Mouse (Mus musculus) bone marrow macrophage, adult 2 months (primary cell): Measurements from ENCODE around the gene Mfsd5.

Experiments used
- CTCF ChIP-seq: IDR thresholded peaks from 2 replicates; pipeline ENCODE4 v1.5.1; 2012; ENCODE audit warnings: low read depth, mild to moderate bottlenecking, low read length, moderate library complexity
- POLR2A ChIP-seq: IDR thresholded peaks from 2 replicates; pipeline ENCODE4 v1.6.1; 2012; ENCODE audit warnings: mild to moderate bottlenecking, low read depth, low read length, borderline replicate concordance

DNA sequence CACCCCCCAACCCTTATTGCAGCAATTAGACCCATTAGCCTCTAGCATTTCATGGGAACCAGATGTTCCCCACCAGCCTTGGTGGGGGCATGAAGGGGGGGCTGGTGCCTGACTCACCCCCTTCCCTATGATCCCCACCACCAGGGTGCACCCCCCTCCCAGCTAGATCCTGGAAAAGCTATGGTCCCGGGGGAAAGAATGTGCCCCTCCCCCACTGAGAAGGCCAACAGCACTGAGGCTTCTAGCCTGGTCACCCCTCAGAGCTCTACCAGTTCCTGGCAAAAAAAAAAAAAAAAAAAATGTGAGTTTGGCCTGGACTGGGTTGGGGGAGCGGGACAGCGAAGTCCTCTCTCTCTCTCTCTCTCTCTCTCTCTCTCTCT lies 30.5 kb upstream of the Mfsd5 start:
- TF ChIP-seq POLR2A = no peak
- no peak for TF ChIP-seq CTCF
